Mouse (Mus musculus) brain, embryonic 14.5 days (tissue): ENCODE measurements around the gene Ttyh1. TPM values are rescaled to one million over a fixed set of nuclear protein-coding genes. Genes with fewer than 3 reads are reported as not detected.

ENCODE experiments used
- DNase-seq: peaks from one replicate; pipeline ENCODE4 v3.0.0-alpha.2; 2011; ENCODE audit warnings: low read depth
- CTCF ChIP-seq: fragments of 200-500 bp; IDR thresholded peaks from 2 replicates; pipeline ENCODE4 v1.5.1; 2012; ENCODE audit warnings: inconsistent platforms, mild to moderate bottlenecking, moderate library complexity, borderline replicate concordance; ENCODE audit not compliant: insufficient read depth, insufficient read length; ENCODE audit errors: extremely low read depth
- POLR2A ChIP-seq: fragments of 200-500 bp; IDR thresholded peaks from 2 replicates; pipeline ENCODE4 v1.6.1; 2012; ENCODE audit warnings: mild to moderate bottlenecking, inconsistent platforms, borderline replicate concordance; ENCODE audit not compliant: poor library complexity, insufficient read depth, insufficient read length, severe bottlenecking; ENCODE audit errors: extremely low read depth
- polyA plus RNA-seq: library from polyadenylated mRNA; depleted of rRNA; stranded (reverse); fragments of >200 nt; gene quantifications from 2 replicates; pipeline ENCODE4 v1.2.3, GENCODE M21; 2012; rRNA removed

The Ttyh1 gene
- polyA plus RNA-seq, 1 experiment, result 239 TPM

DNA sequence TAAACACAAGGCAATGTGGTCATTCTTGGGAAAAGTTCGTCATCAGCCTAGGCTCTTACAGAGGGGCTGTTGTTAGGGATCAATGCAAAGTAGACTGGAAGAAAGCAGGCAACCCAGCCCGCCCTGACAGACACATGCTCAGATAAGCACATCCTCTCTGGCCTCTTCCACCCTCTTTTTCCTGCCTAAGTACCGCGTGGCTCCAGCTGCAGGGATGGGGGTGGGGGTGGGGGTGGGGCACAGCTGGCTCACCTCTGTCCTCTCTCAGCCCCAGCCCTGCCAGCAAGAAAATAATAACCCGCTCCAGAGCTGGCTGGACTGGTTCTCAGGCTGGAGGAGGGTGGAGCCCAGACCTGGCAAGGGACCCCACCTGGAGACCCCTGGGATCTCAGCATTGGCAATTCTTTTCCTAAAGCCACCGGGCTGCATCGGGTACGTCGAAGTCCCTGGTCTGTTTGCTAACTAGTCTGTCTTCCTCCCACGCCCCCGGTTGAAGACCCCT lies 44.4 kb downstream of the Ttyh1 start:
- TF ChIP-seq CTCF, result no peak
- TF ChIP-seq POLR2A, result no peak
- no peak for DNase-seq

DNA sequence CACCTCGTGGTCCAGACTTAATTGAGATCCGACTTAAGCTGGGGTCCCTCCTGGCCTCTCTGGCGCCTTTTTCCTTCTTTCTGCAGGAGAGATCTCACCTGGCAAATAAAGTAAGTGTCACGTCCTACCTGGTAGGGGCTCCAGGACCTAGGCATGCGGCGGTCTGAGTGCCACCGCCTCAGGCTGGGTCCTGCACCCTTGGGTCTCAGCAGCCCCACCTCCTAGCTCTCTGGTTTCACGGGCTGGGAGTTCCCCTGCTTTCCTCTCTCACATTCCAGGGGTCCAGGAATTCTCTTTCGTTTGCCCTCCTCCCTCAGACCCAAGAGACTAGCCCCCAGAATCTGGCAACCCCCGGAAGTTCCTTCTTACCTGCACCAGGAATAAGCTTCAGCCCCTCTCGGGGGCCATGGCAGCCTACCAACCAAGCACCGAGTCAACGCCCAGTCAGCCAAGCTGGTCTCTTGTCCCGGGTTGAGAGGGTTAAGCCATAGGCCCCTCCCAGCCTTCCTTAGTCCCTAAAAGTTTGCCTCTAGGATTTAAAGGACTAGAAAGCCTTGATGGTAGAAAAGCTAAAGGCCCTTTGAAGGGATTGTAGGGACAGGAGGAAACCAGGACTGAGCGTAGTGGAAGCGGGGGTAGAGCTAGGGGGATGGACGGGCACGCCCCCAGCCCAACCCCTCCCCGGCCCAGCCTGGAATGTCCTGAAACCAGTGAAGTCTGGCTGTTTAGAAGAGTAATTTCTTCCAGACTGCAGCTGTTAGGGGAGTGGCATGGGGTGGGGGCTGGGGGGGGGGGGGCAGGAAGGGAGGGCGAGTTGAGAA lies 45.1 kb downstream of the Ttyh1 start, which contains the start of gene Cdc42ep5:
Gene Cdc42ep5 (minus strand): TSS at position 771 of the 821 bp plus-strand sequence.
- no peak for TF ChIP-seq POLR2A
- TF ChIP-seq CTCF, result no peak
- DNase-seq, result peak; percentile 56

DNA sequence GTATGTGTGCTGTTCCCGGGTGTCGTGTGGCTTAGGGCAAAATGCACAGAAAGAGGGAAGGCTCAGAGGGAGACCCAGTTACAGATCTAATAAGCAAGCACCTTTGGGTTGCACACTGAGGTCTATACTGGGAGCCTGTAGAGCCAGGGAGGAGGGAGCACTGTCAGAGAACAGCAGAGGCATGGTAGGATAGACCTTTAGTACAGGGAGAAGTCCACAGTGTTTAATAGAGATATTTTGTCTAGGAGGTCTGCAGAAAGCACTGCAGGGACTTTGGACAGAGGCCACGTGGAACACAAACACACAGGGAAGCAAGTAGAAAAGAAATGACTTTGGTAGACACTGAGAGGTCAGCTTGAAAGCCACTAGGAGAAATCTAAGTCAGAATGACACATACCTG lies 46.1 kb downstream of the Ttyh1 start:
- no peak for DNase-seq
- TF ChIP-seq CTCF, result no peak
- TF ChIP-seq POLR2A, result no peak

DNA sequence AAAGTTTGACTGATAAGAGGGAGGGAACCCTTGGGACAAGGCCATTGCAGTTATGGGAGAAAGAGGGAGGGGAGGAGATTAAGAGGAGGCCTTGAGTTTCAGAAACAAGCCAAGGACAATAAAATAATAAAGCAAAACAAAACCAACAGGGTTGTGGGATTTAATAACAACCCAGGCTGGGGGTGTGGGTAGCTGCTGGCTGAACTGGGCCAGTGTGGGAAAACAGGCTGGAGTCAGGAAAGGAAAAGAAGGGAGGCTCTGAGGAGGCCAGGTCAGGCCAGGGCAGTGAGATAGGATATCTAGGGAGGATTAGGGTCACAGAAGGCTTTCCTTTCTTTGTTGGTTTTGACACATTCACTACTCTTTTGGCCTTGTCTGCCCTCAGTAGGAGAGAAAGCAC lies 47.9 kb downstream of the Ttyh1 start:
- DNase-seq, result no peak
- TF ChIP-seq CTCF (no peak), POLR2A (no peak)

DNA sequence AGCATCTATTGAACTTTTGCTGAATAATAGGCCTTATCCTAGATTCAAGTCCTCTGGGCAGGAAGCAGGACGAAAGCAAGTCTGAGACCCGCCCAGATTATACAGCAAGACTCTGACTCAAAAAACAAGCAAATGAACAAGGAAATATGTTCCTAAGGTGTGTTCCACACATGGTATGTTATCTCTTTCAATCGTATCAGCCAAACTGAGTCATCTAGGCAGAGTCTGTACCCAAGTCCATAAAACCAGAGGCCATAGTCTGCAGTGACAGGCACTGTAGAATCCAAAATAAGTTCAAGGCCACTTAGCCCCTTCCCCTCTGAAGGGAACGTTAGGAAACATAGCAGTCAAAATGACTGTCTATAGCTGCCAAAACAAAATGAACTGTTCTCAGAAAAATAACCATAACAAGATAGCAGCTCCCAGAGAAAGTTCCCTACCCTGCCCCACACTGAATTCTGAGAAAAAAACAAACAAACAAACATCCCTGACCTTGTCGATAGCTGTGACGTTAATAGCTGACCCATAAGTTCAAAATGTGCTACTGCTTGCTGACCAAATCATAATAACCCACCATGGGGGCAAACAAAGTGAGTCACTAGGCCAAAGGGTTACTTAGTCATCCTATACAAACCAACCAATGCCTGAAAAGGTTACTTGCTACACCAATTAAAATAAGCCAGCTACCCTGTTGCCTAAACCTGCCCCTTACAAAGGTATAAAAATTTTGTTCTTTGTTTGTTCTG lies 51.2 kb downstream of the Ttyh1 start:
- no peak for TF ChIP-seq POLR2A
- TF ChIP-seq CTCF, result no peak
- no peak for DNase-seq

DNA sequence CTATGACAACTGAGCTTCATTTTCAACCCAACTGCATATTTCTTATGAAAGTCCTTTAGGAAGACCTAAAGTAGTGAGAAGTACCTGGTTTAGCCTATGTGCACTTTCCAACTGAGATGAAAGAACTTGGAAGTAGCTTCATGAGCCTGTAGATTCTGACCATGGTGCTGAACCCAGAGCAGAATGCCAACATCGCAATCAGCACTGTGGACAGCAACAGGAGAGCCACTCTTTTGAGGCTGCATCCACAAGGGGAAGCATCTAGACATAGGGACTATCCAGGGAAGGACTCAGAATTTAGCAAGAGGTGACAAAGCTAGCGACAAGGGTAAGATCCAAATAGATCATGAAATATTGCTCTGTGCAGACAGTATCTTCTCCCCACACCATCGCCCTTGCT lies 59.2 kb downstream of the Ttyh1 start:
- TF ChIP-seq CTCF (no peak), POLR2A (no peak)
- peak; percentile 11 for DNase-seq

Other genes starting within 250 kb of the Ttyh1 start
- not detected in 2 replicates for gene Gm14548, start 221.3 kb upstream of the Ttyh1 start, polyA plus RNA-seq
- 0.04 TPM in 1 of 2 replicates, not detected in the other for gene Lilra6, start 203.9 kb upstream of the Ttyh1 start, polyA plus RNA-seq
- 3.7 TPM in 2 replicates for gene Lair1, start 56.2 kb upstream of the Ttyh1 start, polyA plus RNA-seq
- gene Leng8, start 17.6 kb downstream of the Ttyh1 start, polyA plus RNA-seq, result 501 and 507 TPM in 2 replicates
- gene Leng9, start 31.0 kb downstream of the Ttyh1 start, polyA plus RNA-seq, result 4.6 and 5.0 TPM in 2 replicates
- 8.8 and 9.7 TPM in 2 replicates for gene Cdc42ep5, start 45.5 kb downstream of the Ttyh1 start, polyA plus RNA-seq
- 0.03 and 0.04 TPM in 2 replicates for gene Lilra5, start 118.3 kb downstream of the Ttyh1 start, polyA plus RNA-seq
- not detected in 2 replicates for gene Ncr1, start 218.3 kb downstream of the Ttyh1 start, polyA plus RNA-seq